Mouse (Mus musculus): ENCODE results near the gene Pnkp.
A peak's percentile ranks its signal among the peaks of the same experiment; 100 is the strongest.

Gene Pnkp

GRCm38 (mm10) chr7:44857042-44857552 is at the start of gene Pnkp:
TSS of gene Pnkp (plus strand) at chr7:44857139.
- DNase-seq: peak; percentile 93

- DNase-seq: no peak
Observed at GRCm38 (mm10) chr7:44808927-44809326, 48.0 kb upstream of the Pnkp start.

- no peak for DNase-seq
Observed at GRCm38 (mm10) chr7:44809466-44809865, 47.5 kb upstream of the Pnkp start.

GRCm38 (mm10) chr7:44810365-44810764 is 46.6 kb upstream of the Pnkp start:
- no peak for DNase-seq

- no peak for DNase-seq
Observed at GRCm38 (mm10) chr7:44810819-44811557, 46.0 kb upstream of the Pnkp start.

GRCm38 (mm10) chr7:44812651-44813325 is 44.2 kb upstream of the Pnkp start:
- no peak for DNase-seq

GRCm38 (mm10) chr7:44813985-44814384 is 43.0 kb upstream of the Pnkp start:
- DNase-seq: no peak

GRCm38 (mm10) chr7:44814423-44814822 is 42.5 kb upstream of the Pnkp start:
- no peak for DNase-seq

- no peak for DNase-seq
Observed at GRCm38 (mm10) chr7:44814952-44815553, 41.9 kb upstream of the Pnkp start.

GRCm38 (mm10) chr7:44815721-44816469 is 41.0 kb upstream of the Pnkp start, which contains the start of the genes Nup62 and Il4i1:
TSS of gene Nup62 (plus strand) at chr7:44816088.
TSS of gene Il4i1 (plus strand) at chr7:44816387.
- DNase-seq: peak; percentile 98

- no peak for DNase-seq
Observed at GRCm38 (mm10) chr7:44816470-44817021, 40.4 kb upstream of the Pnkp start, which contains the start of gene Atf5. TSS of gene Atf5 (minus strand) at chr7:44816658.

- DNase-seq: no peak
Observed at GRCm38 (mm10) chr7:44817441-44817840, 39.5 kb upstream of the Pnkp start.

GRCm38 (mm10) chr7:44818164-44818563 is 38.8 kb upstream of the Pnkp start:
- DNase-seq: no peak

- no peak for DNase-seq
Observed at GRCm38 (mm10) chr7:44818751-44819235, 38.1 kb upstream of the Pnkp start.

- DNase-seq: no peak
Observed at GRCm38 (mm10) chr7:44819391-44819790, 37.5 kb upstream of the Pnkp start.

- DNase-seq: no peak
Observed at GRCm38 (mm10) chr7:44819863-44820262, 37.1 kb upstream of the Pnkp start.

GRCm38 (mm10) chr7:44820525-44820924 is 36.4 kb upstream of the Pnkp start:
- no peak for DNase-seq

GRCm38 (mm10) chr7:44821666-44822448 is 35.1 kb upstream of the Pnkp start:
- no peak for DNase-seq

- no peak for DNase-seq
Observed at GRCm38 (mm10) chr7:44823409-44823808, 33.5 kb upstream of the Pnkp start.

GRCm38 (mm10) chr7:44824872-44825271 is 32.1 kb upstream of the Pnkp start:
- peak; percentile 78 for DNase-seq

GRCm38 (mm10) chr7:44826771-44827170 is 30.2 kb upstream of the Pnkp start:
- no peak for DNase-seq
